Mouse (Mus musculus) forebrain, embryonic 11.5 days (tissue): Measurements from ENCODE around the gene Akr1a1. TPM values are rescaled to one million over a fixed set of nuclear protein-coding genes. Genes with fewer than 3 reads are reported as not detected.
A peak's percentile ranks its signal among the peaks of the same experiment; 100 is the strongest.

Experiments
- ATAC-seq: fragments of 200-750 bp; cut with Nextera tagmentation; replicated peaks from 2 replicates; pipeline ENCODE4 v1.8.0; 2017; ENCODE audit warnings: moderate TSS enrichment; ENCODE audit not compliant: low FRiP score
- DNase-seq: peaks from one replicate; pipeline ENCODE4 v3.0.0-alpha.2; 2017; ENCODE audit warnings: low spot score
- H3K27ac ChIP-seq: fragments of 300-500 bp; sonication (generic); 2 replicates; pipeline ENCODE4 v1.5.1; 2014; ENCODE audit warnings: low read depth, low read length
- H3K27me3 ChIP-seq: fragments of 300-500 bp; sonication (generic); 2 replicates; pipeline ENCODE4 v1.6.1; 2014; ENCODE audit warnings: mild to moderate bottlenecking, low read length, mixed read lengths; ENCODE audit not compliant: control insufficient read depth, insufficient read depth
- H3K36me3 ChIP-seq: fragments of 300-500 bp; sonication (generic); 2 replicates; pipeline ENCODE4 v1.6.1; 2014; ENCODE audit warnings: mild to moderate bottlenecking, low read length, moderate library complexity, mixed read lengths; ENCODE audit not compliant: control insufficient read depth, insufficient read depth
- H3K4me1 ChIP-seq: fragments of 300-500 bp; sonication (generic); replicated peaks from 2 replicates; pipeline ENCODE4 v1.6.1; 2014; ENCODE audit warnings: low read length, mixed read lengths; ENCODE audit not compliant: control insufficient read depth, insufficient read depth
- H3K4me2 ChIP-seq: fragments of 300-500 bp; sonication (generic); 2 replicates; pipeline ENCODE4 v1.6.1; 2014; ENCODE audit warnings: low read depth, mild to moderate bottlenecking, low read length, moderate library complexity, mixed read lengths; ENCODE audit not compliant: severe bottlenecking
- H3K4me3 ChIP-seq: fragments of 300-500 bp; sonication (generic); 2 replicates; pipeline ENCODE4 v1.5.1; 2014; ENCODE audit warnings: low read depth, low read length
- H3K9ac ChIP-seq: fragments of 300-500 bp; sonication (generic); 2 replicates; pipeline ENCODE4 v1.6.1; 2014; ENCODE audit warnings: low read length
- H3K9me3 ChIP-seq: fragments of 300-500 bp; sonication (generic); 2 replicates; pipeline ENCODE4 v1.6.1; 2016; ENCODE audit warnings: low read length, mixed read lengths; ENCODE audit not compliant: control insufficient read depth
- WGBS: fragments of 180-500 bp; shearing (Covaris S2); extraction: QIAGEN DNeasy Blood & Tissue Kit; methylation state at CpG from one replicate; pipeline ENCODE4 v1.1.7; 2014; 5-methylcytosine and 5-hydroxymethylcytosine counted together
- polyA plus RNA-seq: library from polyadenylated mRNA; unstranded; fragments of >200 nt; fragmentation: Nextera tagmentation; extraction: Ambion mirVana; gene quantifications from 2 replicates; pipeline ENCODE4 v1.2.1, GENCODE M21; 2014

Akr1a1 gene
- polyA plus RNA-seq, 1 experiment from 2014 or later: 501 TPM

DNA sequence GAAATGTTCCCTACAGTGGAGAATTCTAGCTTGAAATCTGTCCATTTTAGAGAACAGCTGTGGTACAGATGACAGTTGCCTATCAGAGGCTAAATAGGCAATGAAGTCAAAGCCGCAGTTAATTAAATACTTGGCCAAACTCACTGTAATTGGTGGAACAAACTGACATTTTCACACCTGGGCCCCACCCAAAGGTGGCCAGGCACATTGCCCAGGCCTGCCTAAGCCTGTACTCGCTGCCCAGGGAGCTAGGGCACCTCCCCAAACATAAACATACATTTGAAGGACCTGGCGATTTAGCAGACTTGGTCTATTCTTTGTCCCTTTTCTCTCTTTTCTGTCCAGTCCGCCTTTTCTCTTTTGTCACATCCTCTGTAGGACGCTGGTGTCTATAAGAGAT, 55.1 kb downstream of the Akr1a1 start, which contains the start of gene Ccdc17:
Gene Ccdc17 (plus strand): TSS at position 276 of the 400 bp plus-strand sequence.
- ATAC-seq: no peak
- H3K9me3 ChIP-seq: no peaks in the 10 kb centered on the region
- peak within 1 kb of the TSS; percentile 9; the same call in 1 of the 2 replicates for H3K27ac ChIP-seq
- H3K9ac ChIP-seq: peak within 1 kb of the TSS; percentile 60
- H3K4me3 ChIP-seq: peak within 1 kb of the TSS; percentile 48
- H3K4me1 ChIP-seq: no peaks in the 10 kb centered on the region; the same call in 1 of the 2 replicates
- H3K27me3 ChIP-seq: no peaks in the 10 kb centered on the region
- WGBS: 27% methylated on average over 5 of the region's 5 CpGs
- peak within 1 kb of the TSS; percentile 70 for H3K4me2 ChIP-seq
- peaks cover 6% of the 10 kb centered on the region; the same call in 1 of the 2 replicates for H3K36me3 ChIP-seq
- no peak for DNase-seq

DNA sequence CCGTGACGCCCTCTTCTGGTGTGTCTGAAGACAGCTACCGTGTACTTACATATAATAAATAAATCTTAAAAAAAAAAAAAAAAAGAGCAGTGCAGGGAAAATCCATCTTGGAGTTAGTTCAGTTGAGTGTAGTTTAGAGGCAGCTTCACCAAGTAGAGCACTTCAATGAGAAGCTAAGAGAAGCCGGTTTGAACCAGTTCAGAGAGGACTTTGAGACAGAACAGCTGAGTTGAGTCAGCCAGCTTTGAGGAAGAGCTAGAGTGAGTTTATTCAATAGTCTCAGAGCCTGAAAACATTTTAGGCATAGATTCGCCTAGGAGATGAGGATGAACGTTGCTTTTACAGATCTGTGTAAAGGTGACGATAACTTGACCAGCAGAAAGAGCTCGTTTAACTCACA, 55.7 kb downstream of the Akr1a1 start:
- H3K4me1 ChIP-seq: no peaks in the 10 kb centered on the region; the same call in 1 of the 2 replicates
- no peak overlapping the region for H3K27ac ChIP-seq
- H3K36me3 ChIP-seq: peaks cover 4% of the 10 kb centered on the region; the same call in 1 of the 2 replicates
- no peaks in the 10 kb centered on the region for H3K27me3 ChIP-seq
- no peak for DNase-seq
- H3K9me3 ChIP-seq: no peaks in the 10 kb centered on the region
- no peak overlapping the region for H3K9ac ChIP-seq
- ATAC-seq: no peak
- 82% methylated on average over 8 of the region's 8 CpGs for WGBS
- no peak overlapping the region for H3K4me3 ChIP-seq
- no peak overlapping the region for H3K4me2 ChIP-seq

Other genes starting within 250 kb of the Akr1a1 start
- 37.6 and 44.1 TPM in 2 replicates for gene Mast2, start 187.5 kb downstream of the Akr1a1 start, polyA plus RNA-seq
- gene Ipp, start 144.1 kb downstream of the Akr1a1 start, polyA plus RNA-seq: 8.1 and 8.8 TPM in 2 replicates
- 30.3 and 30.7 TPM in 2 replicates for gene Tmem69, start 95.7 kb downstream of the Akr1a1 start, polyA plus RNA-seq
- gene Gpbp1l1, start 94.0 kb downstream of the Akr1a1 start, polyA plus RNA-seq: 35.7 and 38.1 TPM in 2 replicates
- 2.6 and 3.5 TPM in 2 replicates for gene Ccdc17, start 55.0 kb downstream of the Akr1a1 start, polyA plus RNA-seq
- 342 and 352 TPM in 2 replicates for gene Nasp, start 23.7 kb downstream of the Akr1a1 start, polyA plus RNA-seq
- gene Prdx1, start 33.9 kb upstream of the Akr1a1 start, polyA plus RNA-seq: 1,036 and 1,079 TPM in 2 replicates
- gene Mmachc, start 56.7 kb upstream of the Akr1a1 start, polyA plus RNA-seq: 33.6 and 33.9 TPM in 2 replicates
- gene Ccdc163, start 56.8 kb upstream of the Akr1a1 start, polyA plus RNA-seq: 33.5 and 33.7 TPM in 2 replicates
- 8.6 TPM in 2 replicates for gene Tesk2, start 69.3 kb upstream of the Akr1a1 start, polyA plus RNA-seq
- 34.3 and 37.0 TPM in 2 replicates for gene Toe1, start 156.0 kb upstream of the Akr1a1 start, polyA plus RNA-seq
- 20.3 and 20.9 TPM in 2 replicates for gene Mutyh, start 156.0 kb upstream of the Akr1a1 start, polyA plus RNA-seq
- 1.5 and 1.6 TPM in 2 replicates for gene Hpdl, start 170.0 kb upstream of the Akr1a1 start, polyA plus RNA-seq
- gene Zswim5, start 225.7 kb upstream of the Akr1a1 start, polyA plus RNA-seq: 10.9 and 12.4 TPM in 2 replicates